Mouse (Mus musculus): ENCODE measurements around the gene Hoxb5.

Gene Hoxb5

DNA sequence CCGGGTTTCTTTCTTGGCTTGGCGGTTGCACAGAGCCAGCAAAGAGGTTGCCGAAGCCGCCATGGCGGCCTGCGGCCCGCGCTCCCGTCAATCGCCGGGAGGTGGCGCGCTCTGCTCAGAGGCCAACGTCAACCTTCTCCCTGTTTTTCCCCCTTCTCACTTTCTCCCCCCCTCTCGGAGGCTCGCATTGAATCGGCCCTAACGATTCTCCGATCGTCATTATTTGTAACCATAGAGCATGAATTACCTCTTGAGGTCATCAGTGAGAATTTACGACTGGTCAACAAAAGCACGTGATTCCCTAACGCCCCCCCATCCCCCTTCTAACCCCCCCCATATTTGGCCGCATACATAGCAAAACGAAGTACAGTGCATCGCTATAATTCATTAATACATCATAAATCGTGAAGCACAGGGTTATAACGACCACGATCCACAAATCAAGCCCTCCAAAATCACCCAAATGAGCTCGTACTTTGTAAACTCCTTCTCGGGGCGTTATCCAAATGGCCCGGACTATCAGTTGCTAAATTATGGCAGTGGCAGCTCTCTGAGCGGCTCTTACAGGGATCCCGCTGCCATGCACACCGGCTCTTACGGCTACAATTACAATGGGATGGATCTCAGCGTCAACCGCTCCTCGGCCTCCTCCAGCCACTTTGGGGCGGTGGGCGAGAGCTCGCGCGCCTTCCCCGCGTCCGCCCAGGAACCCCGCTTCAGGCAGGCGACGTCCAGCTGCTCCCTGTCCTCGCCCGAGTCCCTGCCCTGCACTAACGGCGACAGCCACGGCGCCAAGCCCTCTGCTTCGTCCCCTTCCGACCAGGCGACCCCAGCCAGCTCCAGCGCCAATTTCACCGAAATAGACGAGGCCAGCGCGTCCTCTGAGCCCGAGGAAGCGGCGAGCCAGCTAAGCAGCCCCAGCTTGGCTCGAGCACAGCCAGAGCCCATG is at the start of gene Hoxb5:
Gene Hoxb5 (plus strand): TSS at position 186 of the 949 bp plus-strand sequence.
- DNase-seq (ENCODE audit: low spot score in 2 of 2) = peak; percentile 60 to 70

DNA sequence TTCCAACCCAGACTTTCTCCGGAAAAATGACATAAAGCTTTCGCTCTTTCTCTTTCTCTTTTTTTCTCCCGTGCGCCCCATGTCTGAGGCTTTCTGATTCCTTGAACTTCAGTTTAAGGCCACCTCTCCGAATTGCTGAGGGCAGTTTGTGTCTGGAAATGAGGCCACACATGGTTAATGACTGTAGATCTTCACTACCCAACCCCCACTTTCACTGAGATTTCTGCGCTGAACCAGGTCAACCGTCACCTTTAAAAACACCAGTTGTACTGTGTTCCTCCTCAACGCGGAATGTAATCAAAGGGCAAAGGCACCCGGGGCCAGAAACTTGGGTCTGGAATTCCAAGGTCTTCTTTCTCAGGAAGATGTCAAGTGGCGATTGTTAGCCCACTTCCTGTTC is 48.9 kb upstream of the Hoxb5 start:
- DNase-seq (ENCODE audit: low spot score in 2 of 2) = no peak

DNA sequence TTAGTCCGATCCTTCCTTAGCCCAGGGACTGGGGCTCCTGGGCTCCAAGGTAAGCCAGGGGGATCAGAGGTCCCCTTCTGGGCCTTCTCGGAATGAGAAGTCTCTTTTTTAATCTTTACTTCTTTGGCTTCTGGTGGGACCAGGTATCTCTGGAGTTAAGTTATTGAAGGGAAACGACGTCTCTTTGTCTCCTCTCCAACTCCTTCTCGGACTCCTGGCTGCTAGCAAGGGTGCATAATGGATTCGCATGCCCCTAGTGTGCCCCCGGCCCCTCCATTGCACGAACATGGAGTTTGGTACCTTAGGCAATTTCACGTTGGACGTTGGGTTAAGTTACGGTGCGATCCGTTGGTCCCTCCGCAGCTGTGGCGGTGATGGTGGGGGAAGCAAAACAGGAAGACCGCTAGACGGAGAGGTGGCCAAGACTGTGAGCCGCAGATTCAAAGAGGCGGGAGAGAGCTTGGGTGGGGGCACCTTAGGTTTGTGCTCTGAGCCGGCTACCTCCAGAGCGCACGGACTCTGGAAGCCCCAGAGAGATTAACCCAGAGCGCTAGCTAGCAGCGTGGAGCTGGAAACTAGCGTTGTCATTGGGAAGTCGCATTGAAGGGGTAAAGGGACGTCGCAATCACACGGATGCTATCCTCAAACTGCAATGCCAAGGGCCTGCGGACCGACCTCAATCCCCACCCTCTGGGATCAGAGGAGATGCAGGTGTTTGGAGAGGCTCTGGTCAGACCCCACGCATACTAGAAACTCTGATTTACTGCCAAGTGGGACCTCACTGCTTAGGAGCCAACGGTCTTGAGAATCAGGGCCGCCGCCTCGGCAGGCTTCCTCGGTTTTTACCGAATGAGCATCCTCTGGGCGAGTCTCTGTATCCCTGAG is 47.8 kb upstream of the Hoxb5 start:
- no peak for DNase-seq (ENCODE audit: low spot score in 2 of 2)

DNA sequence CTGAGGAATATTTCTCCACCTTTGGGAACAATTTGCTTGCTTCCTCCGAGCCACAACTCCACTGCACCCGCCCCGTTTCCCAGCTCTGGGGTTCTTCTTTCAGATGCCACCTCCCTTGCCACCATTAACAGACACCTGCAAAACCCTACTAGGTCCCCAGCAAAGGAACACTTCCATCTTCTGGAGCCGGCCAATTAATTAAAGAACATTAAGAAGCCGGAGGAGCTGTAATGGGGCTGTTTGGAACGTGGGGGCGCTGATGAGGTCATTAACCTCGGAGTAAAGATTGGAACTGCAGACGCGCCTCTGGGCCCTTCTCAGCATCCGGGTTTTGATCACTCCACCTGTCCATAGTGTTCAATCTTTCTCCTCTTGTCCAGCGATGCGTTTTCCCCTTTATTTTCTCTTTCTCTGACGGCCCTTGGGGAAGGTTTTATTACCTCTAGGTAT is 47.1 kb upstream of the Hoxb5 start:
- DNase-seq (ENCODE audit: low spot score in 2 of 2) = no peak

DNA sequence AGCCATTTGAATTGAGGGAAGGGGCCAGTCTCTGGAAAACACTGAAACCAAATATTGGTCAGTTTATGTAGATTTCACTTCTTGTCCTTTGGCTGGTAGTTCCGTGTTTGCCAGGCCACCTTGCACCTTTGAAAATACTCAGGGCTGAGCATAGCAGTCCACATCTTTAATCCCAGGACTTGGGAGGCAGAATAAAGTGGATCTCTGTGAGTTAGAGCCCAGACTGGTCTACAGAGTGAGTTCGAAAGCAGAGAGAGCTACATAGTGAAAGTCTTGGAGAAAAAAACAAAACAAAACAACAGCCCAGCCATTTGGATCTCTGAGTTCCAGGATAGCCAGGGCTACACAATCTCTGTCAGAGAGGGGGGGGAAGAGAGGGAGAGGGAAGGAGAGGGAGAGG is 46.0 kb upstream of the Hoxb5 start:
- DNase-seq (ENCODE audit: low spot score in 2 of 2) = no peak

DNA sequence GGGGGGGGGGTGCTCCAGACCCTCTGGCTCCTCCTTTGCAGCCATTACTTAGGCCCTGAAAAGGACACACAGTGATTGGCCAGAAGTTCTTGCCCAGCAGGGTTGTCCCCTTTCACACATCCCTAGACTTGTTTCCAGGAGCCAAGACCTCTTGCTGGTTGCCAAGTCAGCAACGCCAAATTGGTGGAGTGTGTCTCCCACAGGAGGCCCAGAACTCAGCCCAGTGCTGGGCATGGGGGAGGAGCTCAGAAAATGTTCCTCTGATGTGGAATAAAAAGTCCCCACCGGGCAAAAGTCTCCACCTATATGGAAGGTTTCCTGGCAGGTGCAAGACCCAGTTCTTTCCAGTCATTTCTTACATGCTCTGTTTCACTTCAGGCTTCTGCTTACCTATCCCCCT is 44.1 kb upstream of the Hoxb5 start:
- DNase-seq (ENCODE audit: low spot score in 2 of 2) = no peak

DNA sequence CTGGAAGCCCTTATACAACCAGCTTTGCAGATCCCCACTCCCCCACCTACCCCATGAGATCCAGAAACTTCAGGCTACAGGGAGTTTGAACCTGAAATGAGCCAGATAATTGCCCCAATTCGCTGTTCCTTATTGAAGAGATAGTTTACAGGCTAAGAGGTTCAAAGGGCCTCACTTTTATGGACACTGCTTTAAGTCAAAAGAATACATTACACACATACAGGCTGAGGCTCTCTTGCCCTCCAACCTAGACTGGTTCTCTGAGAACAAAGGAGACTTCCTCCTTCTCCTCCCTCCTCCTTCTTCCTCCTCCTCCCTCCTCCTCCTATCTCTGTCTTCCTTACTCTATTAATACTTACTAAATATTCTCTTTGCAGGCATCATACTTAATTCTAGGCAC is 43.6 kb upstream of the Hoxb5 start:
- no peak for DNase-seq (ENCODE audit: low spot score in 2 of 2)

DNA sequence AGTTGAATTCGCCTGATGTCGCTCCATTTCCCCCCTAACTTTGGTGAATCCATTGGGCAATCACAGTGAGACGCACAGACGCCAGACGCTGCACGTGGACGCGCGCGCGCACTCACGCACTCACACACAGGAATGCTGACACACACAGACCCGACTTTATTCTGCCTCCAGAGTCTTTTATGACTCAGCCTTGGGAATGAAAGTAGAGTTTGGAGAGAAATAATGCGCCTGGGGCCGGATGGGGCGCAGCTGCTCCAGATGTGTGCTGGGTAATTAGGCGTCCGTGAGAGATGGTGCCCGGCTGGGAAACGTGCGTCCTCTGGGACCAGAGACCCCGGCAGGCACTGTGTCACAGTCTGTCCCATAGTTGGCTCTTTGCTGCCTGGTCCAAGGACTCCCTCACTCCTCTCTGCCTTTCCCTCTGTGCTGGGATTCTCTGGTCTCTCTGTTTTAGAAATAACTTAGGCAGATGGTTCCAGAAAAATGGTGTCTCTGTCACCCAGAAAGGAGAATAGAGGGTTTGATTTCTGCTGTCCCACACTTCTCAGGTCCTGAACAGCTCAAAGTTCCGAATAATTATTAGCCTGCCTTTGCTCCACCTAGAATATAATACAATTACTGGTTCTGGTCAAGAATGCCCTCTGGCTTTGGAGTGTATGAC is 42.7 kb upstream of the Hoxb5 start:
- no peak for DNase-seq (ENCODE audit: low spot score in 2 of 2)

DNA sequence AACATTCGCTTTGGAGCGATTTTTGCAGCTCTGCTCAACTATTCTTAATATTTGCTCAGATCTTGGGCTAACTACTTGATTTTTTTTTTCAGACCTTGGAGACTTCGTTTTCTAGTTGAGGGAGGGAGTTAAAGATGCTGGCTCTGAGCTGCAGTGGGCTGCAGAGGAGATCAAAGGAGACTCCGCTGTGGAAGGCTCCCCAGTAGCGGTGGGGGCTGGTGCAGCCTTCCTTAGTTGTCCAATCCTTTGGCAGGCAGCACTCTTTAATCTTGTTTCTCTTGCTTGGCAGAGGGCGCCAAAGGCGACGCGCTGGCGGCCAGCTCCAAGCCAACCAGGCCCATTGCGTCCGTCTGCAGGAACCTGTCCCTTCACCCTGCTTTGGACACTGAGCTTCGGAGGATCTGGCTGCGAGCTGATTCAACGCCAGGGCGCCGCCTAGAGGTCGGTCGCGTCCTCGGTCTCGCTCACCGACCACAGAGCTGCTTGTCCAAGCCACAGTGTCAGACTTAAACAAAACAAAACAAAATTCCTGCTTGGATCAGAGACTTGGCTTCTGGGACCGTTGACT is 41.7 kb upstream of the Hoxb5 start:
- peak in 1 of 2 experiments; percentile 48 for DNase-seq (ENCODE audit: low spot score in 2 of 2)

DNA sequence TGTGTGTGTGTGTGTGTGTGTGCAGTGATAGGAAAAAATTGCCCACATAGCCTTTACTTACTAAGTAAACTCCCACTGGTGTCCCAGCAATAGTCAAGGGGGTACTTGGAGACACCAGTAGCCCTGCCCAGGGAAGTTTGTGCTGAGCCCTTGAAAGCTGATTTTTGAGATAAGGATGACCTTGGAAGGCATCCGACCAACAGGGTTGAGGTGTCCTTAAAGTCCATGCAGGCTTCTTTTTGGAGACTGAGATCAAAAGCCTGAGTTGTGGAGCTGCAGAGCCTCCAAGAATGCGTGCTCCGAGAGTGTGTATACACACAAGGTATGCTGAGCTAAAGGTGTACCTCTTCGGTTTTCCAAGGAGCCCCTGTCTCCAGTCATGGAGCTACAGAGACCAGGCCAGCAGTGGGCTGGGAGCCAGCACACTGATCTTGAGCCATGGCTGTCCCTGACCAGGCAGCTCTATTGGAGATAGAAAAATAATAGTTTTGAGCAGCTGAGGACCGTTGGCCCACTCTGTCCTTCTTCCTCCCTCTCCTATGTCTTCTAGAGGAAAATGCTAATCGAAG is 40.8 kb upstream of the Hoxb5 start:
- DNase-seq (ENCODE audit: low spot score in 2 of 2) = no peak

DNA sequence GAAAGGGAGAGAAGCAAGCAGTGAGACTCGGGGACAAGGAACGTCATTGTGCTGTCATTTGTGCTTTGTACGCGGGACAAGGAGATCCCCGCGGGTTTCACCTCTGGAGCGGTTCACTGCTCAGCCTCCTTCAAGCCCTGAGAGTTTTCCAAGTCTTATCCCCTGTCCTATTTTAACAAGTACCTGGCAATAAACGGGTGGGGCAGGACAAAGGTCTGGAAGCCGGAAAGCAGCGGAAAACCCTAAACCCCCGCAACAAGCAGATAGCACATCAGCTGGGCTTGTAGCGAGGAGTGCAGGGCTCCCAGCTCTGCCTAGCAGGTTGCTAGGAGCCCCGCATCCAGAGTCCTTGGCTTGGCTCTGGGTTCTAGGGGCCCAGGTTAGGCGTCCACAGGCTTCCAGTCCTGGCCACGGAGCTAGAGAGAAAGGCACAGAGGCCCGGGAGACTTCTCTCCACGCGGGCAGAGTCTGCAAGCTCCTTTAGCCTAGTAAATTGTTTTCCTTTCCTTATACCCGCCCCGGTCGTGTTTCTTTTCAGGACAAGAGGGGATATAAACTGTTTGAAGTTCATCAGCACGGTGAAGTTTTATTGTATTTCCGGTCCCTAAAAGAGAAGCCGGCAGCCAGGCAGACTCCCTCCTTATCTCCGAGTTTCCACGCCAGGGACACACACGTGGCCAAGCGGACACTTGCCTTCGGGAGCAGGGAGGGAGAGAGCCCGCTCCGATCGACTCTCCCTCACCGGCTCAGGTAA is 39.3 kb upstream of the Hoxb5 start:
- no peak for DNase-seq (ENCODE audit: low spot score in 2 of 2)

DNA sequence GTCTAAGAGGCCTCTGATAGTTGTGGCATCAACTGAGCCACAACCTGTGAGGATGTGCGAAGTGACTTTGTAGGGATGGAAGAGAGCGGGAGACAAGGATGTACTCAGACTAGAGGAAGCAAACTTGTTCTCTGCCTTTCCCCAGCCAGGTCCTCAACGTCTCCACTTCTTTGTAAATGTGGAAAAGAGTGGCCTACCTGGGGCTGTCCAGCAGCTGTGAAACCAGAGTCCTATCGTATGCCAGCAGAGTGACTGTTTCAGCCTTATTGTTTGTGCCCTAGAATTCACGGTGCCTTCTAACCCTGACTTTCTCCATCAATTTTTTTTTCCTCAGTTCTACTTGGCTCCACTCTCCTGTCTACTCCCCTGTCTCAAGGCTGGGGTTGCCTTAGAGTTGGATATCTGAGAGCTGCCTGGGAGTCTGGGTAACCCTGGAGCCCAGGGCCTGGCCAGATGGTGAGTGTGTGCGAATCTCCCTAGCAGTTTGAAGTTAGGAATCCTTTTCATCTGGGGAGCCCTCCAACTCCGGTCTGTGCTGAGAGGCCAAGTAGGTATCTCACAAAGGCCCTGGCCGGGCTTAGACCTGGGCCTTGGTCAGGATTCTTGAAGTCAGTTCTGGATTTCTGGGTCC is 38.6 kb upstream of the Hoxb5 start:
- DNase-seq (ENCODE audit: low spot score in 2 of 2) = no peak

DNA sequence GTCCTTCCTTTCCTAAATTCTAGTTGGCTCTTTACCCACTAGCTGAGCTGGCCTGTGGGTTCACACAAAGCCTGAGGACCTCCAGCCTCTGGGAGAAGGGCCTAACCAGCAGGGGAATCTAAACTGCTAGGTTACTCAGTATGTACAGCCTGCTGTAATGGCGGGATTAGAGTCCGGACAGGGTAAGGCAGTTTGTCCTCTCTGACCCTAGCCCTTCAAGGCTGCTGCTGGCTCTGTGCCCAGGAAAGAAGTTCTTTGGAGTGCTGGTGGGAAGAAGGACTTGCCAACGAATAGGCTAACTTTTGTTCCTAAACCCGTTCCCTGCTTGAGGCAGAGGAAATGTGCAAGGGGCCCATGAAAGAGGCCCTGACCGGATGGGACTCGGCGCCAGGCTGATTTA is 37.2 kb upstream of the Hoxb5 start:
- DNase-seq (ENCODE audit: low spot score in 2 of 2) = no peak

DNA sequence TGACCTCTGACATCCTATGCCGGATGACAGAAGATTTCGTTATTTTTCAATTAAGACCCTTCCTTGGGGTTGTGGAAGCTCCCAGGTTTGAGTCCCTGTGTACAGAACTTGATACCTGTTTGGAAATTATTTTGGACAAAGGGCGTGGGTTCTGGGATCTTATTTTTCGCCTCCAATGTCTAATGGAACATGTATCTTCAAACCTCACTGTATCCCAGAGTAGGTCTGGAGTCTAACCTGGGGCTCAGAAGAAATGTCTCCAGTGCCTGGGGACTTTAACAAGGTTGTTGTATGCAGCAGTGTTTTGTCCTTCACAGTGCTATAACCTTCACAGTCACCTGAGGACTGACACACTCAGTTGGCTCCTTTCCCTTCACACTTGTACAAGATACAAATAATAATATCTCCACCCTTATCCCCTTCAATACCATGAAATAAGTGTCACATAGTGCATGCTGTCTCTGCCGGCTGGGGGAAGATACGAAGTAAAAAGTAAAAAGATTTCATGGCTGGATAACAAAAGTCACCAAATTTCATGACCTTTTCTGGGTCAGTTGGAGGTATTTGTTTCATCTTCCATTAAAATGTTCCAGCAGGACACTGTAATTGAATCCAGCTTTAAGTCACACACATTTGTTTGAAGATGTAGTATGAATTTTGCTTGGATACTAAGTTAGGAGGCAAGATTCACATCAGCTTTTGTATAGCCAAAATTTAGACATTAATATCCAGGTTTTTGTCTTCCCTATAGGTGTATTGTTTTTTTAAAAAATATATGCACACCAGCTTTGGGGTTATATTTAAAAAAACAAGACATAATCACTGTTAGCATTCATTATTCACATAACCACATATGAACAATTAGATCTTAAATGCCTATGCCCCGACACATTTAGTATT is 35.9 kb upstream of the Hoxb5 start:
- DNase-seq (ENCODE audit: low spot score in 2 of 2) = no peak

DNA sequence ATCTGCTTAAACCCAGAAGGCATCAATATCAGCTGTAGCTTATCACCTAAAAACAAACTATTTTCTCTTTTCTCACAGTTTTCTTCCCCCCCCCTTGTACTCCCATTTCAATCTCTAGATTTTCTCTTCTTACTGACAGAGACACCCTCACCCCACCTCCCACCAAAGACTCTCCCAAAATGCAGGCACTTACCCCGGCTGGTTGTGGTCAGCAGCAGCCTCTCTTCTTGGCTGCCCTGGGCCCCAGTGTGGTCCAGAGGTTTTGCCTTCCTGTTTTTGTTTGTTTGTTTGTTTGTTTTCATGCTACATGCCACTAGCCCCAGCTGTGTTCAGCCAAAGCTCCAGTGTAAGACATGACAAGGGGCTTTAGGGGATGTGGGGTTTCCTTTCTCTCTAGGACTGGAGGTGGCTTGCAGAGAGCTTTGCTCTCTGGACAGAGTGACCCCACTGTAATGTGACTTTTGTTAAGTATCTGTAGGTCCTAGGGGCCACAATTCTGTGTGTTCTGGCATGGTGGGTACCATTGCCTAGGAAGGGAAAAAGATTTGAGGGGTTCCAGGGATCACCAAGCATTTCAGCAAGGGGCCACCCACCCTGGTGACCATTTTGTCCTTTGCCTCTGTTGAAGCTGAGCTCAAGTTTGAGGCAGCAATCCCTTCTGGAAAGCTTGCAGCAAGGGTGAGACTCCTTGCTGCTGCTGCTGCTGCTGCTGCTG is 34.9 kb upstream of the Hoxb5 start:
- no peak for DNase-seq (ENCODE audit: low spot score in 2 of 2)

DNA sequence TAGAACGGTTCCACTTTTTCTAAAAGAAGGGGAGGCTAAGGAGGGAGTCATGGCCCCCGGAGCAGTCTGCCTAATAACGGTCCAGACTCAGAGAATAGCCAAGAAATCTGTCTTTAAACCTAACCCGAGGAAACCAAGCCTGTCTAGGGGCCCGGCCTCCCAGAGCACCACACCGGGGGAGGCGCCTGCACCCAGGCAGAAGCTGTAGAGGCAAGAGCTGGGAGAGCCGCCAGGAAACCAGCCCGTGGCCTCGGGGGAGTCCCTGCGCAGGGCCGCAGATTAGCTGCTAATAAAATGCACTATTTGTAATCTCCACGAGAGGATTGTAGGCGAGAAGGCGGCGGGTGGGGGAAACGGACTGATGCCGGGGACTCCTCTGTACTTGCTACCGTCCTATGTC is 33.3 kb upstream of the Hoxb5 start:
- no peak for DNase-seq (ENCODE audit: low spot score in 2 of 2)

DNA sequence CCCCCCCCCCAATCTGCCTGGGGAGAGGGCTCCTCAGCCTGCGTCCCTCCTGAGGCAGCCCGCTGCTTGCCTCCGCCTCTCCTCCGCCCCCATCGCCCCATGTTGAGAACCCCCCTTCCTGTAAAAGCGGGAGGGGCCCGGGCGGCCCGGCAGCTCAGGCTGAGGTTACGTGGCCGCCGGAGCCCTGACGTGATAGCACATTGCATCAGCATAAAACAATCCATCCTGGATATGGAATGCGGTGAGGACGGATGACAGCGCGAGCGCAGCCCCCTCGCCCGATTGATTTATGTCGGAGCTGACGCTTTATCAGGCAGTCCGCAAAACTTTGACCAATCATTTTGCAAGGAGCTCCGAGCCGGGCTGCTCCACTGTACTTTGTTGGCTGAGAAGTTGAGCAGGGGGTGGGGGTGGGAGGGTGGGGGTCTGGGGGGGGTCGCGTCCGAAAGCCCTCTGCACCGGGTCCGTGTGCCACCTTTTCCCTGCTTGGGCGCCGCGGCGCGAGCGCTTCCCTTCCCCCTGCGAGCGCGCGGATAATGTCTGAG is 32.1 kb upstream of the Hoxb5 start, which contains the start of gene Hoxb9:
Gene Hoxb9 (plus strand): TSS at position 462 of the 545 bp plus-strand sequence.
- DNase-seq (ENCODE audit: low spot score in 2 of 2) = peak in 1 of 2 experiments; percentile 58

DNA sequence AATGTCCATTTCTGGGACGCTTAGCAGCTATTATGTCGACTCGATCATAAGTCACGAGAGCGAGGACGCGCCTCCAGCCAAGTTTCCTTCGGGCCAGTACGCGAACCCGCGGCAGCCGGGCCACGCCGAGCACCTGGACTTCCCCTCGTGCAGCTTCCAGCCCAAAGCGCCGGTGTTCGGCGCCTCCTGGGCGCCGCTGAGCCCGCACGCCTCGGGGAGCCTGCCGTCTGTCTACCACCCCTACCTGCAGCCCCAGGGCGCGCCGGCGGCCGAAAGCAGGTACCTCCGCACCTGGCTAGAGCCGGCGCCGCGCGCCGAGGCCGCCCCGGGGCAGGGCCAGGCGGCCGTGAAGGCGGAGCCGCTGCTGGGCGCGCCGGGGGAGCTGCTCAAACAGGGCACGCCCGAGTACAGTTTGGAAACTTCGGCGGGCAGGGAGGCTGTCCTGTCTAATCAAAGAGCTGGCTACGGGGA is 31.6 kb upstream of the Hoxb5 start:
- DNase-seq (ENCODE audit: low spot score in 2 of 2) = no peak
